Mouse (Mus musculus): ENCODE data around the gene Slc25a21.
"Not testable (repeated sequence)": the region's sequence is repeated elsewhere in the genome, so short reads cannot be mapped to it uniquely, and the experiment has no call there.

Gene Slc25a21

GRCm38 (mm10) chr12:57197363-57198026 lies at the start of gene Slc25a21:
Gene Slc25a21 (minus strand): TSS chr12:57197472.
- DNase-seq (ENCODE audit: low read depth, low spot score): no peak

- no peak for DNase-seq (ENCODE audit: low read depth, low spot score)
These were observed 46.6 kb upstream of the Slc25a21 start for GRCm38 (mm10) chr12:57243671-57244495.

GRCm38 (mm10) chr12:57233386-57233785 lies 36.1 kb upstream of the Slc25a21 start:
- DNase-seq (ENCODE audit: low read depth, low spot score): no peak

GRCm38 (mm10) chr12:57231085-57231875 lies 34.0 kb upstream of the Slc25a21 start:
- no peak for DNase-seq (ENCODE audit: low read depth, low spot score)

- peak; percentile 85 for DNase-seq (ENCODE audit: low read depth, low spot score)
These were observed 33.0 kb upstream of the Slc25a21 start, which contains the start of the genes Prps1l3 and Mipol1 for GRCm38 (mm10) chr12:57230192-57230706. Gene Prps1l3 (plus strand): TSS chr12:57230412. Gene Mipol1 (plus strand): TSS chr12:57230427.

GRCm38 (mm10) chr12:57229703-57230102 lies 32.4 kb upstream of the Slc25a21 start:
- no peak for DNase-seq (ENCODE audit: low read depth, low spot score)

- DNase-seq (ENCODE audit: low read depth, low spot score): no peak
These were observed 30.5 kb upstream of the Slc25a21 start for GRCm38 (mm10) chr12:57227776-57228175.

- no peak for DNase-seq (ENCODE audit: low read depth, low spot score)
These were observed 29.1 kb upstream of the Slc25a21 start for GRCm38 (mm10) chr12:57226411-57226810.

- not testable (repeated sequence) for DNase-seq (ENCODE audit: low read depth, low spot score)
These were observed 15.2 kb upstream of the Slc25a21 start for GRCm38 (mm10) chr12:57212463-57212862.

GRCm38 (mm10) chr12:57211353-57212311 lies 14.4 kb upstream of the Slc25a21 start:
- DNase-seq (ENCODE audit: low read depth, low spot score): no peak

GRCm38 (mm10) chr12:57204276-57204851 lies 7.1 kb upstream of the Slc25a21 start:
- DNase-seq (ENCODE audit: low read depth, low spot score): no peak

GRCm38 (mm10) chr12:57201901-57202300 lies 4.6 kb upstream of the Slc25a21 start:
- no peak for DNase-seq (ENCODE audit: low read depth, low spot score)

- DNase-seq (ENCODE audit: low read depth, low spot score): no peak
These were observed 2.2 kb upstream of the Slc25a21 start for GRCm38 (mm10) chr12:57199427-57199826.

- DNase-seq (ENCODE audit: low read depth, low spot score): no peak
These were observed 997 bp upstream of the Slc25a21 start for GRCm38 (mm10) chr12:57198269-57198668.

GRCm38 (mm10) chr12:57196608-57197362 lies 487 bp downstream of the Slc25a21 start:
- DNase-seq (ENCODE audit: low read depth, low spot score): no peak

GRCm38 (mm10) chr12:57196286-57196607 lies 1.0 kb downstream of the Slc25a21 start:
- no peak for DNase-seq (ENCODE audit: low read depth, low spot score)

- DNase-seq (ENCODE audit: low read depth, low spot score): no peak
These were observed 2.7 kb downstream of the Slc25a21 start for GRCm38 (mm10) chr12:57194609-57195008.

GRCm38 (mm10) chr12:57187032-57187431 lies 10.2 kb downstream of the Slc25a21 start:
- DNase-seq (ENCODE audit: low read depth, low spot score): no peak

- DNase-seq (ENCODE audit: low read depth, low spot score): no peak
These were observed 11.1 kb downstream of the Slc25a21 start for GRCm38 (mm10) chr12:57186126-57186525.

- no peak for DNase-seq (ENCODE audit: low read depth, low spot score)
These were observed 11.8 kb downstream of the Slc25a21 start for GRCm38 (mm10) chr12:57185475-57185874.
